Mouse (Mus musculus) layer of hippocampus, adult 9-11 months (tissue): ENCODE data around the gene Tbc1d32.
"Not testable (repeated sequence)": the region's sequence is repeated elsewhere in the genome, so short reads cannot be mapped to it uniquely, and the experiment has no call there.

Source experiments
- DNase-seq: peaks from one replicate; pipeline ENCODE4 v3.0.0; 2022

Tbc1d32 gene

GRCm38 (mm10) chr10:56228568-56229209, at the start of gene Tbc1d32:
Gene Tbc1d32 (minus strand): TSS chr10:56228689.
- DNase-seq: peak; percentile 92

GRCm38 (mm10) chr10:56227771-56228275, 666 bp downstream of the Tbc1d32 start:
- DNase-seq: no peak

GRCm38 (mm10) chr10:56215797-56216196, 12.7 kb downstream of the Tbc1d32 start:
- no peak for DNase-seq

GRCm38 (mm10) chr10:56210343-56210742, 18.1 kb downstream of the Tbc1d32 start:
- DNase-seq: no peak

- DNase-seq: no peak
Measured at GRCm38 (mm10) chr10:56206802-56207404, 21.6 kb downstream of the Tbc1d32 start.

- peak; percentile 54 for DNase-seq
Measured at GRCm38 (mm10) chr10:56204348-56204747, 24.1 kb downstream of the Tbc1d32 start.

GRCm38 (mm10) chr10:56199902-56200301, 28.6 kb downstream of the Tbc1d32 start:
- DNase-seq: no peak

GRCm38 (mm10) chr10:56198691-56199090, 29.8 kb downstream of the Tbc1d32 start:
- no peak for DNase-seq

- no peak for DNase-seq
Measured at GRCm38 (mm10) chr10:56194310-56194709, 34.2 kb downstream of the Tbc1d32 start.

GRCm38 (mm10) chr10:56181727-56182126, 46.8 kb downstream of the Tbc1d32 start:
- DNase-seq: no peak

- DNase-seq: no peak
Measured at GRCm38 (mm10) chr10:56173184-56173583, 55.3 kb downstream of the Tbc1d32 start.

- DNase-seq: not testable (repeated sequence)
Measured at GRCm38 (mm10) chr10:56167721-56168120, 60.8 kb downstream of the Tbc1d32 start.

GRCm38 (mm10) chr10:56165758-56166157, 62.7 kb downstream of the Tbc1d32 start:
- peak; percentile 34 for DNase-seq

GRCm38 (mm10) chr10:56164411-56164810, 64.1 kb downstream of the Tbc1d32 start:
- DNase-seq: no peak

GRCm38 (mm10) chr10:56158748-56159147, 69.7 kb downstream of the Tbc1d32 start:
- no peak for DNase-seq

- DNase-seq: no peak
Measured at GRCm38 (mm10) chr10:56158207-56158606, 70.3 kb downstream of the Tbc1d32 start.

- no peak for DNase-seq
Measured at GRCm38 (mm10) chr10:56156956-56157355, 71.5 kb downstream of the Tbc1d32 start.

GRCm38 (mm10) chr10:56148920-56149319, 79.6 kb downstream of the Tbc1d32 start:
- no peak for DNase-seq

GRCm38 (mm10) chr10:56137191-56137590, 91.3 kb downstream of the Tbc1d32 start:
- no peak for DNase-seq

GRCm38 (mm10) chr10:56129642-56130041, 98.8 kb downstream of the Tbc1d32 start:
- DNase-seq: no peak

GRCm38 (mm10) chr10:56126972-56127371, 101.5 kb downstream of the Tbc1d32 start:
- no peak for DNase-seq

GRCm38 (mm10) chr10:56115636-56116180, 112.8 kb downstream of the Tbc1d32 start:
- DNase-seq: peak; percentile 25

GRCm38 (mm10) chr10:56114951-56115635, 113.4 kb downstream of the Tbc1d32 start:
- DNase-seq: peak; percentile 71

- no peak for DNase-seq
Measured at GRCm38 (mm10) chr10:56106996-56107334, 121.5 kb downstream of the Tbc1d32 start.
